ENCODE assay signal across 24 mouse cellular contexts in genomic region chr1:119544611-119545155, GRCm38 (mm10). TPM values are rescaled to one million over a fixed set of nuclear protein-coding genes. Genes with fewer than 3 reads are reported as not detected.
DNase-seq lines count a peak whose midpoint lies in the region; ATAC-seq and TF ChIP-seq lines count a peak whose summit lies in the region.
"Had no signal": no experiment of that assay in that cellular context is flagged by ENCODE, and none has a peak within 500 bp of the region (broad histone marks: within the 10 kb centered on the region; RNA-seq: fewer than 3 reads in every experiment).

No protein-coding gene starts in this region.

- H3K9ac ChIP-seq in intestine, embryonic 16.5 days (ENCODE audit: low read depth, low read length) = no peak overlapping the region
- H3K9ac ChIP-seq in intestine, embryonic 15.5 days = no peak overlapping the region
- H3K9ac ChIP-seq in lung, embryonic 16.5 days (ENCODE audit: low read length) = no peak overlapping the region
- H3K9ac ChIP-seq: embryonic facial prominence, embryonic 15.5 days; limb, embryonic 12.5 days; neural tube, embryonic 12.5 days had no signal

- no peak for TF ChIP-seq POLR2A in myocyte (IDR thresholded peaks at IDR 0.05; ENCODE audit: insufficient read length, low read depth)

- ATAC-seq in intestine, embryonic 16.5 days = no peak
- no peak for ATAC-seq in intestine, embryonic 15.5 days
- ATAC-seq in lung, embryonic 16.5 days (ENCODE audit: low read depth) = peak; percentile 28; the same call in 1 of the 2 replicates
- ATAC-seq: forebrain, embryonic 14.5 days; hindbrain, embryonic 16.5 days; Patski had no signal

- H3K9me3 ChIP-seq in intestine, embryonic 16.5 days (ENCODE audit: control insufficient read depth, low read length) = no peaks in the 10 kb centered on the region
- no peaks in the 10 kb centered on the region for H3K9me3 ChIP-seq in intestine, embryonic 15.5 days
- no peaks in the 10 kb centered on the region for H3K9me3 ChIP-seq in lung, embryonic 16.5 days (ENCODE audit: control insufficient read depth, low read length)
- H3K9me3 ChIP-seq: embryonic facial prominence, embryonic 15.5 days; G1E; limb, embryonic 12.5 days; megakaryocyte, embryonic 14.5 days; neural tube, embryonic 12.5 days had no signal

- H3K4me3 ChIP-seq in intestine, embryonic 16.5 days (ENCODE audit: low read length) = no peak overlapping the region
- H3K4me3 ChIP-seq in intestine, embryonic 15.5 days (replicated peaks) = no peak overlapping the region
- no peak overlapping the region for H3K4me3 ChIP-seq in lung, embryonic 16.5 days (ENCODE audit: low read length)
- no peak overlapping the region for H3K4me3 ChIP-seq in myocyte
- H3K4me3 ChIP-seq: embryonic facial prominence, embryonic 15.5 days; limb, embryonic 12.5 days; megakaryocyte, embryonic 14.5 days; neural tube, embryonic 12.5 days had no signal

- DNase-seq in lung, adult 18-20 months = no peak
- DNase-seq in hindlimb bud, embryonic 11.5 days (ENCODE audit: extremely low spot score, low read depth, low spot score) = peak; percentile 12
- no peak for DNase-seq in thymus, postnatal 4 days
- DNase-seq: adrenal gland, postnatal 36 days; B cell, adult 2 months; cerebellum, adult 11 months; cerebellum, adult 9-11 months; kidney, adult 18-20 months; kidney, postnatal 10 days; midbrain, embryonic 14.5 days; right cerebral cortex, postnatal 14 days had no signal

- H3ac ChIP-seq in myocyte (ENCODE audit: control insufficient read depth, insufficient read length) = no peak overlapping the region

- no peaks in the 10 kb centered on the region for H3K27me3 ChIP-seq in intestine, embryonic 16.5 days (replicated peaks; ENCODE audit: control insufficient read depth, insufficient read depth, low read length)
- H3K27me3 ChIP-seq in intestine, embryonic 15.5 days (replicated peaks) = no peaks in the 10 kb centered on the region
- H3K27me3 ChIP-seq in lung, embryonic 16.5 days (ENCODE audit: control insufficient read depth, insufficient read depth, low read depth, low read length) = no peaks in the 10 kb centered on the region
- no peaks in the 10 kb centered on the region for H3K27me3 ChIP-seq in myocyte (ENCODE audit: control insufficient read depth, insufficient read depth, insufficient read length)
- H3K27me3 ChIP-seq: CH12.LX; embryonic facial prominence, embryonic 15.5 days; limb, embryonic 12.5 days; neural tube, embryonic 12.5 days; Patski had no signal

- WGBS in intestine, embryonic 16.5 days = 67% methylated on average over 5 of the region's 5 CpGs
- 58% methylated on average over 5 of the region's 5 CpGs for WGBS in intestine, embryonic 15.5 days
- WGBS in lung, embryonic 16.5 days = 68% methylated on average over 5 of the region's 5 CpGs

- H3K4me2 ChIP-seq in intestine, embryonic 16.5 days (ENCODE audit: low read depth, low read length) = no peak overlapping the region
- H3K4me2 ChIP-seq in intestine, embryonic 15.5 days (replicated peaks) = no peak overlapping the region
- no peak overlapping the region for H3K4me2 ChIP-seq in lung, embryonic 16.5 days (ENCODE audit: low read depth, low read length)
- no peak overlapping the region for H3K4me2 ChIP-seq in myocyte (ENCODE audit: low read depth)
- H3K4me2 ChIP-seq: embryonic facial prominence, embryonic 15.5 days; limb, embryonic 12.5 days; neural tube, embryonic 12.5 days had no signal

- H3K27ac ChIP-seq in intestine, embryonic 16.5 days (ENCODE audit: low read length) = peak overlapping the region; percentile 37; the same call in 1 of the 2 replicates
- no peak overlapping the region for H3K27ac ChIP-seq in intestine, embryonic 15.5 days
- H3K27ac ChIP-seq in lung, embryonic 16.5 days (ENCODE audit: low read length) = no peak overlapping the region
- H3K27ac ChIP-seq: embryonic facial prominence, embryonic 15.5 days; limb, embryonic 12.5 days; neural tube, embryonic 12.5 days had no signal

- peaks cover 6% of the 10 kb centered on the region for H3K4me1 ChIP-seq in intestine, embryonic 16.5 days (ENCODE audit: control insufficient read depth, insufficient read depth, low read length)
- 0 out of 2 replicates have a peak, but pooled peaks cover 4% of the 10 kb centered on the region for H3K4me1 ChIP-seq in intestine, embryonic 15.5 days (replicated peaks)
- H3K4me1 ChIP-seq in lung, embryonic 16.5 days (replicated peaks; ENCODE audit: control insufficient read depth, insufficient read depth, low read length) = peaks cover 19% of the 10 kb centered on the region
- H3K4me1 ChIP-seq: embryonic facial prominence, embryonic 15.5 days; neural tube, embryonic 12.5 days had no signal

- H3K79me2 ChIP-seq in myocyte (ENCODE audit: control insufficient read depth, insufficient read depth) = no peaks in the 10 kb centered on the region

- H3K36me3 ChIP-seq in intestine, embryonic 16.5 days (ENCODE audit: control insufficient read depth, insufficient read depth, low read length) = no peaks in the 10 kb centered on the region
- H3K36me3 ChIP-seq in intestine, embryonic 15.5 days = no peaks in the 10 kb centered on the region
- no peaks in the 10 kb centered on the region for H3K36me3 ChIP-seq in lung, embryonic 16.5 days (ENCODE audit: control insufficient read depth, insufficient read depth, low read length)
- no peaks in the 10 kb centered on the region for H3K36me3 ChIP-seq in myocyte (ENCODE audit: control insufficient read depth, insufficient read depth)
- H3K36me3 ChIP-seq: embryonic facial prominence, embryonic 15.5 days; limb, embryonic 12.5 days had no signal

TF ChIP-seq in myocyte, 11 proteins besides CTCF, POLR2A, EP300 and RAD21:
- TF ChIP-seq SRF (IDR thresholded peaks at IDR 0.05; ENCODE audit: control insufficient read depth, insufficient read length, low read depth) = peak; percentile 69
- no peak for TF ChIP-seq USF1 (IDR thresholded peaks at IDR 0.05; ENCODE audit: low read depth)
TF ChIP-seq in myocyte: peak in this region for 1.

RNA-seq across cellular contexts. Expression of gene Tmem185b, which starts 18.7 kb away (rescaled TPM):
- 27.2 and 27.7 TPM in 2 replicates for polyA plus RNA-seq in intestine, embryonic 16.5 days (2015; fragmentation: Nextera tagmentation; extraction: Ambion mirVana)
- polyA plus RNA-seq in intestine, embryonic 15.5 days (2015; fragmentation: Nextera tagmentation; extraction: Ambion mirVana) = 24.0 and 25.7 TPM in 2 replicates
- 30.6 and 32.7 TPM in 2 replicates for polyA plus RNA-seq in lung, embryonic 16.5 days (2015; fragmentation: Nextera tagmentation; extraction: Ambion mirVana)
- polyA plus RNA-seq in myocyte (2012; fragmentation: generic; extraction: Trizol) = 15.8 TPM

RNA-seq across cellular contexts. Expression of gene Ralb, which starts 40.1 kb away (rescaled TPM):
- 203 and 218 TPM in 2 replicates for polyA plus RNA-seq in intestine, embryonic 16.5 days (2015; fragmentation: Nextera tagmentation; extraction: Ambion mirVana)
- polyA plus RNA-seq in intestine, embryonic 15.5 days (2015; fragmentation: Nextera tagmentation; extraction: Ambion mirVana) = 172 and 179 TPM in 2 replicates
- 252 TPM in 2 replicates for polyA plus RNA-seq in lung, embryonic 16.5 days (2015; fragmentation: Nextera tagmentation; extraction: Ambion mirVana)
- 26.0 TPM for polyA plus RNA-seq in myocyte (2012; fragmentation: generic; extraction: Trizol)
